Comparison of ENCODE assay signal across 25 mouse cellular contexts in the genomic region with DNA sequence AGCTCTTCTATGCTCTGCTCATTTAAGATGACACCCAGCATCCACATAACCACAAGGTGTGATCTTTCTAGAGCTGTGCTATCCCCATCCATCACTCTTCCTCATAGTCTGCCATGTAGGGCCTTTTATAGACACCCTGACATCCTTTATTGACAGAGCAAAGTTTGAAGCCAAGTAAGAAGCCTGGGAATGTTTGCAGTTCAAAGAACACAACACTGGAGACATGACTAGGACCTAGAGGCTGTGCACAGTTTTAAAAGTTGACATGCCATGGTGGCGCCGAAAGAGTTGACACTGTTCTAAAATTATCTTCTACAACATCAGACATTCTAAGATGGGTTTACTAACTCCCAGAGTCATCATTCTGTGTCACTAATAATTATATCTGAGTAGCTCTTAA.
DNase-seq lines count a peak whose midpoint lies in the region; ATAC-seq lines count a peak whose summit lies in the region.
"Had no signal": no experiment of that assay in that cellular context is flagged by ENCODE, and none has a peak within 500 bp of the region (broad histone marks: within the 10 kb centered on the region; RNA-seq: fewer than 3 reads in every experiment).

No protein-coding gene starts in this region.

- H3K36me3 ChIP-seq in intestine, embryonic 16.5 days (ENCODE audit: control insufficient read depth, insufficient read depth, low read length) = no peaks in the 10 kb centered on the region
- H3K36me3 ChIP-seq in intestine, embryonic 15.5 days = no peaks in the 10 kb centered on the region
- no peaks in the 10 kb centered on the region for H3K36me3 ChIP-seq in liver, embryonic 16.5 days (ENCODE audit: control insufficient read depth, insufficient read depth)
- H3K36me3 ChIP-seq in liver, embryonic 12.5 days = no peaks in the 10 kb centered on the region
- H3K36me3 ChIP-seq: embryonic facial prominence, embryonic 10.5 days; embryonic facial prominence, embryonic 13.5 days; forebrain, embryonic 12.5 days; hindbrain, embryonic 12.5 days; hindbrain, embryonic 15.5 days had no signal

- no peaks in the 10 kb centered on the region for H3K27me3 ChIP-seq in intestine, embryonic 16.5 days (replicated peaks; ENCODE audit: control insufficient read depth, insufficient read depth, low read length)
- no peaks in the 10 kb centered on the region for H3K27me3 ChIP-seq in intestine, embryonic 15.5 days (replicated peaks)
- no peaks in the 10 kb centered on the region for H3K27me3 ChIP-seq in liver, embryonic 16.5 days (ENCODE audit: control insufficient read depth, insufficient read depth, low read depth, low read length)
- H3K27me3 ChIP-seq in liver, embryonic 12.5 days (replicated peaks) = no peaks in the 10 kb centered on the region
- H3K27me3 ChIP-seq: embryonic facial prominence, embryonic 13.5 days; forebrain, embryonic 12.5 days; hindbrain, embryonic 12.5 days; hindbrain, embryonic 15.5 days had no signal

- no peaks in the 10 kb centered on the region for H3K4me1 ChIP-seq in intestine, embryonic 16.5 days (ENCODE audit: control insufficient read depth, insufficient read depth, low read length)
- no peaks in the 10 kb centered on the region for H3K4me1 ChIP-seq in intestine, embryonic 15.5 days (replicated peaks)
- no peaks in the 10 kb centered on the region for H3K4me1 ChIP-seq in liver, embryonic 16.5 days (ENCODE audit: control insufficient read depth, low read depth, low read length)
- no peaks in the 10 kb centered on the region for H3K4me1 ChIP-seq in liver, embryonic 12.5 days
- H3K4me1 ChIP-seq: embryonic facial prominence, embryonic 10.5 days; embryonic facial prominence, embryonic 13.5 days; forebrain, embryonic 12.5 days; hindbrain, embryonic 12.5 days; hindbrain, embryonic 15.5 days had no signal

- 85% methylated on average over 2 of the region's 2 CpGs for WGBS in intestine, embryonic 16.5 days
- WGBS in intestine, embryonic 15.5 days = 74% methylated on average over 2 of the region's 2 CpGs
- WGBS in liver, embryonic 16.5 days (ENCODE audit: insufficient replicate concordance) = 57% methylated on average over 2 of the region's 2 CpGs
- WGBS in liver, embryonic 12.5 days (ENCODE audit: insufficient replicate concordance) = 73% methylated on average over 2 of the region's 2 CpGs

- H3K9me3 ChIP-seq in intestine, embryonic 16.5 days (ENCODE audit: control insufficient read depth, low read length) = no peaks in the 10 kb centered on the region
- no peaks in the 10 kb centered on the region for H3K9me3 ChIP-seq in intestine, embryonic 15.5 days
- no peaks in the 10 kb centered on the region for H3K9me3 ChIP-seq in liver, embryonic 16.5 days (replicated peaks; ENCODE audit: control insufficient read depth, low read length)
- H3K9me3 ChIP-seq in liver, embryonic 12.5 days (replicated peaks) = no peaks in the 10 kb centered on the region
- H3K9me3 ChIP-seq: embryonic facial prominence, embryonic 10.5 days; embryonic facial prominence, embryonic 13.5 days; forebrain, embryonic 12.5 days; hindbrain, embryonic 12.5 days; hindbrain, embryonic 15.5 days had no signal

- H3K4me3 ChIP-seq in intestine, embryonic 16.5 days (ENCODE audit: low read length) = no peak overlapping the region
- H3K4me3 ChIP-seq in intestine, embryonic 15.5 days (replicated peaks) = no peak overlapping the region
- no peak overlapping the region for H3K4me3 ChIP-seq in liver, embryonic 16.5 days (ENCODE audit: low read depth, low read length)
- H3K4me3 ChIP-seq in liver, embryonic 12.5 days = no peak overlapping the region
- H3K4me3 ChIP-seq: embryonic facial prominence, embryonic 10.5 days; embryonic facial prominence, embryonic 13.5 days; erythroblast, embryonic 14.5 days; forebrain, embryonic 12.5 days; gastrocnemius, adult 2 months; heart, adult 2 months; hindbrain, embryonic 12.5 days; hindbrain, embryonic 15.5 days had no signal

- no peak overlapping the region for H3K27ac ChIP-seq in intestine, embryonic 16.5 days (ENCODE audit: low read length)
- H3K27ac ChIP-seq in intestine, embryonic 15.5 days = no peak overlapping the region
- H3K27ac ChIP-seq in liver, embryonic 16.5 days (ENCODE audit: low read length) = no peak overlapping the region
- no peak overlapping the region for H3K27ac ChIP-seq in liver, embryonic 12.5 days
- H3K27ac ChIP-seq: embryonic facial prominence, embryonic 10.5 days; embryonic facial prominence, embryonic 13.5 days; forebrain, embryonic 12.5 days; gastrocnemius, adult 2 months; heart, adult 2 months; hindbrain, embryonic 12.5 days; hindbrain, embryonic 15.5 days had no signal

- H3K9ac ChIP-seq in intestine, embryonic 16.5 days (ENCODE audit: low read depth, low read length) = no peak overlapping the region
- H3K9ac ChIP-seq in intestine, embryonic 15.5 days = no peak overlapping the region
- no peak overlapping the region for H3K9ac ChIP-seq in liver, embryonic 16.5 days (ENCODE audit: low read depth, low read length)
- no peak overlapping the region for H3K9ac ChIP-seq in liver, embryonic 12.5 days
- H3K9ac ChIP-seq: embryonic facial prominence, embryonic 13.5 days; forebrain, embryonic 12.5 days; hindbrain, embryonic 12.5 days; hindbrain, embryonic 15.5 days had no signal

- peak; percentile 57 for DNase-seq in yolk sac, embryonic 10.5 days (ENCODE audit: low spot score)
- no peak for DNase-seq in adrenal gland, adult 8-10 months
- DNase-seq: adrenal gland, adult 2 months; adrenal gland, postnatal 25 days; cerebellum, adult 11-12 months; cerebellum, adult 8-10 months; cerebellum, postnatal 10 days; cerebellum, postnatal 36 days; embryo, embryonic 11 days; gastrocnemius, adult 2 months; gastrocnemius, postnatal 25 days; heart, adult 2 months had no signal

- peak; percentile 52 for ATAC-seq in intestine, embryonic 16.5 days
- ATAC-seq in intestine, embryonic 15.5 days = no peak
- ATAC-seq in liver, embryonic 16.5 days (ENCODE audit: low read depth) = peak; percentile 45; the same call in 1 of the 2 replicates
- no peak for ATAC-seq in liver, embryonic 12.5 days
- ATAC-seq: CD4-positive, CD25-positive, alpha-beta regulatory T cell, adult 4 months; forebrain, embryonic 16.5 days had no signal

- no peak overlapping the region for H3K4me2 ChIP-seq in intestine, embryonic 16.5 days (ENCODE audit: low read depth, low read length)
- no peak overlapping the region for H3K4me2 ChIP-seq in intestine, embryonic 15.5 days (replicated peaks)
- no peak overlapping the region for H3K4me2 ChIP-seq in liver, embryonic 16.5 days (ENCODE audit: low read depth, low read length)
- no peak overlapping the region for H3K4me2 ChIP-seq in liver, embryonic 12.5 days
- H3K4me2 ChIP-seq: embryonic facial prominence, embryonic 13.5 days; forebrain, embryonic 12.5 days; heart, embryonic 11.5 days; hindbrain, embryonic 12.5 days; hindbrain, embryonic 15.5 days had no signal

Comparison
In these comparisons a context has a peak if more than half of its experiments do, and no peak if none do; other contexts are left out.
1. ATAC-seq: peak in intestine, embryonic 16.5 days (single experiment) and liver, embryonic 16.5 days (single experiment); none in intestine, embryonic 15.5 days (single experiment) and liver, embryonic 12.5 days (single experiment).